Mouse (Mus musculus) heart, embryonic 12.5 days (tissue): ENCODE measurements around the gene Zfp981. TPM values are rescaled to one million over a fixed set of nuclear protein-coding genes. Genes with fewer than 3 reads are reported as not detected.
"Not testable (repeated sequence)": the region's sequence is repeated elsewhere in the genome, so short reads cannot be mapped to it uniquely, and the experiment has no call there.

Experiments used
- ATAC-seq: fragments of 200-750 bp; cut with Nextera tagmentation; 2 replicates; pipeline ENCODE4 v1.8.0; 2017; ENCODE audit warnings: moderate TSS enrichment, moderate library complexity; ENCODE audit not compliant: insufficient number of reproducible peaks, low FRiP score
- H3K27ac ChIP-seq: fragments of 300-500 bp; sonication (generic); 2 replicates; pipeline ENCODE4 v1.5.1; 2016; ENCODE audit warnings: mild to moderate bottlenecking, moderate library complexity; ENCODE audit not compliant: poor library complexity, severe bottlenecking
- H3K27me3 ChIP-seq: fragments of 300-500 bp; sonication (generic); replicated peaks from 2 replicates; pipeline ENCODE4 v1.6.1; 2016; ENCODE audit warnings: mild to moderate bottlenecking, moderate library complexity
- H3K36me3 ChIP-seq: fragments of 300-500 bp; sonication (generic); 2 replicates; pipeline ENCODE4 v1.6.1; 2016; ENCODE audit warnings: mild to moderate bottlenecking, moderate library complexity
- H3K4me1 ChIP-seq: fragments of 300-500 bp; sonication (generic); replicated peaks from 2 replicates; pipeline ENCODE4 v1.6.1; 2016; ENCODE audit warnings: mild to moderate bottlenecking
- H3K4me2 ChIP-seq: fragments of 300-500 bp; sonication (generic); 2 replicates; pipeline ENCODE4 v1.6.1; 2016; ENCODE audit warnings: mild to moderate bottlenecking, moderate library complexity
- H3K4me3 ChIP-seq: fragments of 300-500 bp; sonication (generic); 2 replicates; pipeline ENCODE4 v1.5.1; 2016; ENCODE audit warnings: mild to moderate bottlenecking
- H3K9ac ChIP-seq: fragments of 300-500 bp; sonication (generic); 2 replicates; pipeline ENCODE4 v1.6.1; 2016; ENCODE audit warnings: mild to moderate bottlenecking, moderate library complexity
- H3K9me3 ChIP-seq: fragments of 300-500 bp; sonication (generic); replicated peaks from 2 replicates; pipeline ENCODE4 v1.6.1; 2016; ENCODE audit warnings: mild to moderate bottlenecking, moderate library complexity
- WGBS: fragments of 180-500 bp; shearing (Covaris S2); methylation state at CpG from one replicate; pipeline ENCODE4 v1.1.7; 2016; 5-methylcytosine and 5-hydroxymethylcytosine counted together
- polyA plus RNA-seq: library from polyadenylated mRNA; unstranded; fragments of >200 nt; fragmentation: Nextera tagmentation; extraction: Ambion mirVana; gene quantifications from 2 replicates; pipeline ENCODE4 v1.2.1, GENCODE M21; 2016

The Zfp981 gene
- polyA plus RNA-seq, 1 experiment from 2014 or later: not detected

GRCm38 (mm10) chr4:146520723-146521122, 18.9 kb downstream of the Zfp981 start:
- Histone ChIP-seq H3K36me3 (no peaks in the 10 kb centered on the region), H3K4me3 (no peak overlapping the region), H3K4me2 (no peak overlapping the region), H3K9ac (no peak overlapping the region), H3K27me3 (no peaks in the 10 kb centered on the region), H3K9me3 (peaks cover 53% of the 10 kb centered on the region), H3K4me1 (no peaks in the 10 kb centered on the region), H3K27ac (no peak overlapping the region)
- peak; percentile 29; the same call in 1 of the 2 replicates for ATAC-seq
- 73% methylated on average over 2 of the region's 2 CpGs for whole genome bisulfite sequencing

GRCm38 (mm10) chr4:146534574-146534973, 32.7 kb downstream of the Zfp981 start:
- Histone ChIP-seq H3K27ac (no peak overlapping the region), H3K4me3 (no peak overlapping the region), H3K9ac (no peak overlapping the region), H3K4me1 (no peaks in the 10 kb centered on the region), H3K4me2 (no peak overlapping the region), H3K9me3 (peaks cover 19% of the 10 kb centered on the region), H3K27me3 (no peaks in the 10 kb centered on the region), H3K36me3 (no peaks in the 10 kb centered on the region)
- 77% methylated on average over 4 of the region's 4 CpGs for WGBS
- ATAC-seq: no peak

- Histone ChIP-seq H3K4me3 (no peak overlapping the region), H3K27ac (no peak overlapping the region), H3K9ac (no peak overlapping the region), H3K9me3 (peaks cover 19% of the 10 kb centered on the region), H3K4me1 (no peaks in the 10 kb centered on the region), H3K36me3 (no peaks in the 10 kb centered on the region), H3K27me3 (no peaks in the 10 kb centered on the region), H3K4me2 (no peak overlapping the region)
- ATAC-seq: peak; percentile 43; the same call in 1 of the 2 replicates
Observed at GRCm38 (mm10) chr4:146535883-146536282, 34.1 kb downstream of the Zfp981 start.

DNA sequence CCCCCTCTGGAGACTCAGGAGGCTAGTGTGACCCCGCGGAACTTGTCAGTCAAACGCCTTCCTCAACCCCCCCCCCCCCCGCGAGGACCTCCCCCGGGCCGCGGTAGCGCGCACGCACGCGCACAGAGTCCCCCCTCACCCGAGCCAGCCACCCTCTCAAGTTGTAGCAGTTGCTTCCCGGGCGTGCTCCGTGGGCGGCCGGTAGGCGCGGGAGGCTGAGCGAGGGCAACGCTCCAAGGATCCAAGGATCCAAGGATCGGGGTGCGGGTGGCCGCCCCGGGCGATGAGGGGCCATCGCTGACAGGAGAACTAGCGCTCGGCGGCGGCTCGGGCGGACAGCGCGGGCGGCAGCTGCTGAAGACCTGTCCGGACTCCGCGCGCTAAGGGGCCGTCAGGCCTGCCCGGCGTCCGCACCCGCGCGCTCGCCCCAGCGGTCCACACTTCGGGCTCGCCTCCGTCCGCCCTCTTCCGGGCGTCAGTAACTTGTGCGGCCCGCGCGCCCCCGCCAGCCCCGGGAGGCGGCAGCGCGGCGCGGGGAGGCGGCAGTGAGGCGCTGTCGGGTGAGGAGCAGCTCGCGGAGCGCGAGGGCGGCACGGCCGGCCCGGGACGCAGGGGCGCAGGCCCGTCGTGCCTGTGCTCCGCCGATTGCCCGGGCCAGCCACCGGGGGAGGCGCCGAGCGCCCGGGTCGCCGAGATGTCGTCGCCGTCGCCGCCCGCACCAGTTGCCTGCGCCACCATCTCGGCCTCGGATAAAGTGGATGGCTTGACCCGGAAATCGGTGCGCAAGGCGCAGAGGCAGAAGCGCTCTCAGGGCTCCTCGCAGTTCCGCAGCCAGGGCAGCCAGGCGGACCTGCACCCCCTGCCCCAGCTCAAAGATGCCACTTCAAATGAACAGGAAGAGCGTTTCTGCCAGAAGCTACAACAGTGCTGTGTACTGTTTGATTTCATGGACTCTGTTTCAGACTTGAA, 78.4 kb downstream of the Zfp981 start:
- WGBS: 3% methylated on average over 18 of the region's 111 CpGs
- ATAC-seq: peak; percentile 91
- not testable (repeated sequence) for H3K27ac ChIP-seq, H3K36me3 ChIP-seq, H3K9ac ChIP-seq, H3K4me1 ChIP-seq, H3K27me3 ChIP-seq, H3K9me3 ChIP-seq
- 0 out of 2 replicates have a peak overlapping the region, but pooled peaks have one; percentile 23 for H3K4me3 ChIP-seq
- peak overlapping the region; percentile 56 for H3K4me2 ChIP-seq

Other genes starting within 250 kb of the Zfp981 start
- gene Zfp992, start 53.0 kb upstream of the Zfp981 start, polyA plus RNA-seq: 4.2 and 4.8 TPM in 2 replicates
- 2.5 and 3.8 TPM in 2 replicates for gene Zfp993, start 108.9 kb downstream of the Zfp981 start, polyA plus RNA-seq